Mouse (Mus musculus) R1 (cell line): ENCODE results near the gene Gm20388.

Experiments used
- DNase-seq: peaks from one replicate; pipeline ENCODE4 v3.0.0-alpha.2; 2018; ENCODE audit warnings: low read depth, low spot score

Gm20388 gene

GRCm38 (mm10) chr8:120860423-120861126 is 949.9 kb downstream of the Gm20388 start:
- DNase-seq = no peak

- DNase-seq = no peak
Observed at GRCm38 (mm10) chr8:120863683-120864082, 953.0 kb downstream of the Gm20388 start.

GRCm38 (mm10) chr8:120867386-120867785 is 956.7 kb downstream of the Gm20388 start:
- no peak for DNase-seq

- no peak for DNase-seq
Observed at GRCm38 (mm10) chr8:120872661-120873060, 962.0 kb downstream of the Gm20388 start.

- no peak for DNase-seq
Observed at GRCm38 (mm10) chr8:120876010-120876918, 965.6 kb downstream of the Gm20388 start.

- DNase-seq = no peak
Observed at GRCm38 (mm10) chr8:120877005-120877404, 966.4 kb downstream of the Gm20388 start.

- DNase-seq = no peak
Observed at GRCm38 (mm10) chr8:120879928-120880327, 969.3 kb downstream of the Gm20388 start.

- DNase-seq = no peak
Observed at GRCm38 (mm10) chr8:120881634-120882033, 971.0 kb downstream of the Gm20388 start.

- no peak for DNase-seq
Observed at GRCm38 (mm10) chr8:120882657-120883056, 972.0 kb downstream of the Gm20388 start.

GRCm38 (mm10) chr8:120883369-120883768 is 972.7 kb downstream of the Gm20388 start:
- no peak for DNase-seq

- no peak for DNase-seq
Observed at GRCm38 (mm10) chr8:120883853-120884252, 973.2 kb downstream of the Gm20388 start.

- DNase-seq = no peak
Observed at GRCm38 (mm10) chr8:120884881-120885280, 974.2 kb downstream of the Gm20388 start.

- peak; percentile 37 for DNase-seq
Observed at GRCm38 (mm10) chr8:120887254-120887653, 976.6 kb downstream of the Gm20388 start.

- no peak for DNase-seq
Observed at GRCm38 (mm10) chr8:120888005-120888404, 977.4 kb downstream of the Gm20388 start.

GRCm38 (mm10) chr8:120889189-120889588 is 978.5 kb downstream of the Gm20388 start:
- DNase-seq = no peak

GRCm38 (mm10) chr8:120890068-120890467 is 979.4 kb downstream of the Gm20388 start:
- peak; percentile 35 for DNase-seq

GRCm38 (mm10) chr8:120895009-120895408 is 984.4 kb downstream of the Gm20388 start:
- no peak for DNase-seq

- no peak for DNase-seq
Observed at GRCm38 (mm10) chr8:120895600-120895999, 985.0 kb downstream of the Gm20388 start.

GRCm38 (mm10) chr8:120896203-120896602 is 985.6 kb downstream of the Gm20388 start:
- no peak for DNase-seq

- DNase-seq = peak; percentile 81
Observed at GRCm38 (mm10) chr8:120898008-120898407, 987.4 kb downstream of the Gm20388 start.

- no peak for DNase-seq
Observed at GRCm38 (mm10) chr8:120898828-120899407, 988.3 kb downstream of the Gm20388 start.

- DNase-seq = no peak
Observed at GRCm38 (mm10) chr8:120902346-120902745, 991.7 kb downstream of the Gm20388 start.
